In genomic region chr17:28007857-28008564, GRCm38 (mm10) we compare ENCODE assay signal across 8 mouse cellular contexts.
DNase-seq lines count a peak whose midpoint lies in the region; ATAC-seq and TF ChIP-seq lines count a peak whose summit lies in the region.

No protein-coding gene starts in this region.

- peak; percentile 46; the same call in 1 of the 2 replicates for ATAC-seq in hindbrain, embryonic 16.5 days
- peak; percentile 79 for ATAC-seq in lung, embryonic 16.5 days (ENCODE audit: low read depth)

- no peak for TF ChIP-seq CTCF in olfactory bulb, adult 2 months (IDR thresholded peaks at IDR 0.05; ENCODE audit: insufficient read depth, low read depth, low read length)

- peak overlapping the region; percentile 33 for H3K9ac ChIP-seq in hindbrain, embryonic 16.5 days (ENCODE audit: low read depth, low read length)
- peak overlapping the region; percentile 67 for H3K9ac ChIP-seq in lung, embryonic 16.5 days (ENCODE audit: low read length)

- H3K27ac ChIP-seq in hindbrain, embryonic 16.5 days (ENCODE audit: low read depth, low read length), result peak overlapping the region; percentile 63
- peak overlapping the region; percentile 95 for H3K27ac ChIP-seq in lung, embryonic 16.5 days (ENCODE audit: low read length)
- peak overlapping the region; percentile 66 for H3K27ac ChIP-seq in olfactory bulb, adult 2 months (ENCODE audit: insufficient read depth, low read depth, low read length)

- DNase-seq in lung, adult 18-20 months, result peak; percentile 49 to 63
- no peak for DNase-seq in lung, postnatal 25 days (ENCODE audit: low spot score)
- peak; percentile 45 to 64 for DNase-seq in gastrocnemius, adult 8-10 months (ENCODE audit: low spot score in 2 of 2)
- no peak for DNase-seq in cerebellum, adult 9-10 months
- no peak for DNase-seq in left cerebral cortex, adult 9 months (ENCODE audit: low spot score in 2 of 2)

- H3K9me3 ChIP-seq in hindbrain, embryonic 16.5 days (ENCODE audit: control insufficient read depth, low read length), result no peaks in the 10 kb centered on the region
- H3K9me3 ChIP-seq in lung, embryonic 16.5 days (ENCODE audit: control insufficient read depth, low read length), result no peaks in the 10 kb centered on the region

- H3K4me3 ChIP-seq in hindbrain, embryonic 16.5 days (ENCODE audit: low read length), result peak overlapping the region; percentile 0; the same call in 1 of the 2 replicates
- peak overlapping the region; percentile 31 for H3K4me3 ChIP-seq in lung, embryonic 16.5 days (ENCODE audit: low read length)
- peak overlapping the region; percentile 26 for H3K4me3 ChIP-seq in olfactory bulb, adult 2 months (ENCODE audit: insufficient read depth, low read depth, low read length)

- peaks cover 29% of the 10 kb centered on the region for H3K4me1 ChIP-seq in hindbrain, embryonic 16.5 days (ENCODE audit: control insufficient read depth, insufficient read depth, low read depth, low read length)
- H3K4me1 ChIP-seq in lung, embryonic 16.5 days (replicated peaks; ENCODE audit: control insufficient read depth, insufficient read depth, low read length), result peaks cover 54% of the 10 kb centered on the region
- peaks cover 52% of the 10 kb centered on the region for H3K4me1 ChIP-seq in olfactory bulb, adult 2 months (ENCODE audit: control insufficient read depth, insufficient read depth, low read length)

- WGBS in hindbrain, embryonic 16.5 days, result 21% methylated on average over 27 of the region's 27 CpGs
- 15% methylated on average over 27 of the region's 27 CpGs for WGBS in lung, embryonic 16.5 days
- 63% methylated on average over 27 of the region's 27 CpGs for WGBS in olfactory bulb, adult 2 months

- no peaks in the 10 kb centered on the region; the same call in 1 of the 2 replicates for H3K36me3 ChIP-seq in hindbrain, embryonic 16.5 days (ENCODE audit: control insufficient read depth, insufficient read depth, low read length)
- no peaks in the 10 kb centered on the region for H3K36me3 ChIP-seq in lung, embryonic 16.5 days (ENCODE audit: control insufficient read depth, insufficient read depth, low read length)

- no peak; the same call in 1 of the 2 replicates for TF ChIP-seq POLR2A in olfactory bulb, adult 2 months (IDR thresholded peaks at IDR 0.05; ENCODE audit: insufficient read depth, low read depth, low read length)

- H3K4me2 ChIP-seq in hindbrain, embryonic 16.5 days (ENCODE audit: low read length), result peak overlapping the region; percentile 42
- H3K4me2 ChIP-seq in lung, embryonic 16.5 days (ENCODE audit: low read depth, low read length), result peak overlapping the region; percentile 57

- no peaks in the 10 kb centered on the region for H3K27me3 ChIP-seq in hindbrain, embryonic 16.5 days (replicated peaks; ENCODE audit: control insufficient read depth, insufficient read depth, low read length)
- no peaks in the 10 kb centered on the region for H3K27me3 ChIP-seq in lung, embryonic 16.5 days (ENCODE audit: control insufficient read depth, insufficient read depth, low read depth, low read length)

Comparison
In these comparisons a context has a peak if more than half of its experiments do, and no peak if none do; other contexts are left out.
1. DNase-seq: peak in lung, adult 18-20 months (2 of 2) and gastrocnemius, adult 8-10 months (2 of 2); none in lung, postnatal 25 days (single experiment), cerebellum, adult 9-10 months (single experiment) and left cerebral cortex, adult 9 months (0 of 2).
2. Peak in every context shown above with its lines, with median percentiles within 50 percentile points of each other: H3K27ac ChIP-seq and H3K4me3 ChIP-seq.